Mouse (Mus musculus): Measurements from ENCODE around the gene Phlpp1.

Phlpp1 gene

DNA sequence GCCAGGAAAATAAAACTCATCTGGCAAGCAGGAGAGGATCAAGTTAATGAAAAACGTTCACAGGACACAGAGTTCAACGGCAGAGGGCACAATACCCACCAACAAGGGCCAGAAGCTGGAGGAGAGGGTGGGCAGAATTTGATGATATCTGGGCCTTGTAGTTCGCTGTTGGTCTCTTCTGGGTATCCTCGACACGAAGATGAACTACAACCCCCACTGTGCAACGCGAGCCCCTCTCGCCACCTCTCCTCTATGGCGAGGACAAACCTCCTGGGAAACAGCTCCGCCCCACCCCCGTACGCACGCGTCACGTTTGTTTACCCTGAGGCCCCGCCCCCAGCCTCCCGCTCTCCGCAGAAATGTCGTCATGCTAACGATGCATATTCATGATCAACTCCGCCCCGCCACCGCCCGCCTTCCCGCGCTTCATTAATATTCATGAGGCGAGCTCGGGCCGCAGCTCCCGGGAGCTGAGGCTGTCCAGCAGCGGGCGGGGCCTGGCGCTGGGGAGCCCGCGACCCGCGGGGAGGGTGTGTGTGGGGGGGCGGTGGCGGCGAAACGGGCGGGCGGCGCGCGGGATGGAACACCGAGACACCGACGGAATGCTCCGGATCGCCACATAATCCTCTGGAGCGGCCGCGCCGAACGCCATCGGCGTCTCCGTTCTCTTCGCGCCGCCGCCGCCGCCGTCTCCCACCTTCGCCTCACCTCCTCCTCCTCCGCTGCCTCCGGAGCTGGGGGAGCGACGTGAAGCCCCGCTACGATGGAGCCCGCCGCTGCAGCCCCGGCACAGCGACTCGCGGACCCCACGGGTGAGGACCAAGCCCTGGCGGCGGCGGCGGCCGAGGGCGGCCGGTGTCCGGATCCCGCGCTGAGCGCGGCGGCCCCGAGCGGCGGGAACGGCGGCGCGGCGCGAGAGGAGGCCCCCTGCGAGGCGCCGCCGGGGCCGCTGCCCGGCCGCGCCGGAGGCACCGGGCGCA, at the start of gene Phlpp1:
TSS of gene Phlpp1 (plus strand) at position 512 of the 980 bp plus-strand sequence.
- Histone ChIP-seq H3K27me3 (ENCODE audit: insufficient read depth, low read length) (peaks cover 16% of the 10 kb centered on the region), H3K4me3 (replicated peaks; ENCODE audit: low read length) (peak within 1 kb of the TSS; percentile 89), H3K4me1 (replicated peaks; ENCODE audit: low read depth, low read length) (peaks cover 21% of the 10 kb centered on the region), H3K36me3 (ENCODE audit: insufficient read depth, low read length) (no peaks in the 10 kb centered on the region), H3K9me3 (ENCODE audit: low read length) (no peaks in the 10 kb centered on the region)
- TF ChIP-seq POU5F1 (IDR thresholded peaks at IDR 0.05; ENCODE audit: borderline replicate concordance, low read length) (peak; percentile 66; the same call in 1 of the 2 replicates), CTCF (conservative IDR thresholded peaks at IDR 0.05; ENCODE audit: low read length) (peak; percentile 34), NANOG (IDR thresholded peaks at IDR 0.05; ENCODE audit: borderline replicate concordance, low read length) (no peak)

DNA sequence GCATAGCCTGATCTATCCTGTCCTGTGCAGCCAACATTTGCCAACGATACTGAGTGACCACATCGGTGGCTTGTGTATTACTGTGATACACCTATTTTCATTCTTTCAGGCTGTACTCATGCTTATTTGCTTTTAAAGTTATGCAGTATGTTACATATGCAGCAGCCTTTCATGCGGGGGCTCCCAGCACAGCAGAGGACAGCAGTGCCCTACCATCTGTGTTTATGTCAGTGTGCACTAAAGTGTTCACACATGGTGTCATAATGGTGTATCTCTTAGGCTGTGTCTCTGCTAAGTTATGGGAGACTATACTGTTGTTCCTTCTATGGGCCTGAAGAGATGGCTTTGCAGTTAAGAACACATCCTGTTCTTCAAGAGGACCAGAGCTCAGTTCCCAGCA, 45.0 kb upstream of the Phlpp1 start:
- Histone ChIP-seq H3K4me3 (replicated peaks; ENCODE audit: low read length) (no peak overlapping the region), H3K9me3 (ENCODE audit: low read length) (0 out of 2 replicates have a peak, but pooled peaks cover 4% of the 10 kb centered on the region), H3K36me3 (ENCODE audit: insufficient read depth, low read length) (no peaks in the 10 kb centered on the region), H3K4me1 (replicated peaks; ENCODE audit: low read depth, low read length) (no peaks in the 10 kb centered on the region), H3K27me3 (ENCODE audit: insufficient read depth, low read length) (no peaks in the 10 kb centered on the region)
- TF ChIP-seq POU5F1 (IDR thresholded peaks at IDR 0.05; ENCODE audit: borderline replicate concordance, low read length) (no peak), NANOG (IDR thresholded peaks at IDR 0.05; ENCODE audit: borderline replicate concordance, low read length) (no peak)

DNA sequence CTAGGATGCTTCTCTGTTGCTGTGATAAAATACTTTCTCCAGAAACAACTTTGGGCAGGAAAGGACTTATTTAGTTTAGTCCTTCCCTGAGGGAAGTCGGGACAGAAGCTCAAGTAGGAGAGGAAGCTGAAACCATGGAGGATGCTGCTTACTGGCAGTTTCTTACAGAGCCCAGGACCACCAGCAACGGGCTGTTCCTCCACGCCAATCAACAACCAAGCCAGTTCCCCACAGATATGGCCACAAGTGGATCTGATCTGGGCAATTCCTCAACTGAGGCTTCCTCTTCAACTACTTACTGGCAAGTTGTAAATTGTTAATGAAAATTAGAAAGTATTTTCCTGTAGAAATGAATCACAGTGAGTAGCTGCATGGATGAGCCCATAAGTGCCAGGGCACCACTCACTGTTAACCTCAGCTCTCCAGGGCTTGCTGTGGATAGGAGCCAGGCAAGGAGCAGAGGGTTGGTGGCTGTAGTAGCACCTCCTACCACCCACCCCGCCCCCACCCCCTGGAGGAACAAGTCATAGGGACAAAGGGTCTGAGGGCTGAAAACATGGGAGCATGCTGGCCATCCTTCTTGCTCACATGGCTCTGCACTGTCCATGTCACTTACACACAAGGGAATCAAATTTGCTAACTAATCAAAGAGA, 39.7 kb upstream of the Phlpp1 start:
- no peaks in the 10 kb centered on the region for H3K4me1 ChIP-seq (replicated peaks; ENCODE audit: low read depth, low read length)
- no peak overlapping the region for H3K4me3 ChIP-seq (replicated peaks; ENCODE audit: low read length)
- TF ChIP-seq CTCF (conservative IDR thresholded peaks at IDR 0.05; ENCODE audit: low read length) (no peak), NANOG (IDR thresholded peaks at IDR 0.05; ENCODE audit: borderline replicate concordance, low read length) (no peak), POU5F1 (IDR thresholded peaks at IDR 0.05; ENCODE audit: borderline replicate concordance, low read length) (no peak)
- H3K36me3 ChIP-seq (ENCODE audit: insufficient read depth, low read length) = no peaks in the 10 kb centered on the region
- no peaks in the 10 kb centered on the region for H3K9me3 ChIP-seq (ENCODE audit: low read length)
- H3K27me3 ChIP-seq (ENCODE audit: insufficient read depth, low read length) = no peaks in the 10 kb centered on the region

DNA sequence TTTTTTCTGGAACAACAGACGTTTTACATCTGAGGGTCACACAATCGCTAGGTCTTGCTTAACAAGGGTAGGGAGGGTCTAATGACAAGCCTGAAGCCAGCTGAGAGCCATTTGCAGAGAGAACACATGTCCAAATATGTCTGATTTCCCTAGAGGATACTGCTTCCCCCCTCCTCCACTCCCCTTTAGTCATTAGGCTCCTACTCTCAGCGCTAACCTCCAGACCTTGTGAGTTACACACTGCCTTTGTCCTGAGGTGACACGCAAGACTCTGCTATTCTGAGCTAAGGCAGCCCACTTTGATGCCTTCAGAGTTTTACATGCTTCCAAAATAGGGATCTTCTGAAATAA, 39.2 kb upstream of the Phlpp1 start:
- H3K4me1 ChIP-seq (replicated peaks; ENCODE audit: low read depth, low read length) = no peaks in the 10 kb centered on the region
- no peaks in the 10 kb centered on the region for H3K36me3 ChIP-seq (ENCODE audit: insufficient read depth, low read length)
- TF ChIP-seq NANOG (IDR thresholded peaks at IDR 0.05; ENCODE audit: borderline replicate concordance, low read length) (no peak), CTCF (conservative IDR thresholded peaks at IDR 0.05; ENCODE audit: low read length) (no peak), POU5F1 (IDR thresholded peaks at IDR 0.05; ENCODE audit: borderline replicate concordance, low read length) (no peak)
- no peaks in the 10 kb centered on the region for H3K27me3 ChIP-seq (ENCODE audit: insufficient read depth, low read length)
- H3K4me3 ChIP-seq (replicated peaks; ENCODE audit: low read length) = no peak overlapping the region
- H3K9me3 ChIP-seq (ENCODE audit: low read length) = no peaks in the 10 kb centered on the region

DNA sequence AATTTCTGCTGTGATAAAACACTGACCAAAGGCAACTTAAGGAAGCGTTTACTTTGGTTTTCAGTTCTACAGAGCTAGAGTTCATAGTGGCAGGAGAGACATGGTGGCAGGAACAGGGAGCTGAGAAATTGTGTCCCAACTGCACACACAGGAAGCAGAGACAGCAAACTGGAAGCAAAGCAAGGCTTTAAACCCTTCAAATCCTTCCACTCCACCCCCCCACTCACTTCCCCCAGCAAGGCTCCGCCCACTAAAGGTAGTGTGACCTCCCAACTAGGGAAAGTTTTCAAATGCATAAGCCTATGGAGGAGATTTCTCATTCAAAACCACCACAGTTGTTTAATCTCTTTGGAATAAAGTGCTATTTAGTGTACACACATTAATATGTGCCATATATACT, 32.9 kb upstream of the Phlpp1 start:
- TF ChIP-seq NANOG (IDR thresholded peaks at IDR 0.05; ENCODE audit: borderline replicate concordance, low read length) (no peak), CTCF (conservative IDR thresholded peaks at IDR 0.05; ENCODE audit: low read length) (no peak), POU5F1 (IDR thresholded peaks at IDR 0.05; ENCODE audit: borderline replicate concordance, low read length) (no peak)
- Histone ChIP-seq H3K36me3 (ENCODE audit: insufficient read depth, low read length) (no peaks in the 10 kb centered on the region), H3K4me3 (replicated peaks; ENCODE audit: low read length) (no peak overlapping the region), H3K27me3 (ENCODE audit: insufficient read depth, low read length) (no peaks in the 10 kb centered on the region), H3K9me3 (ENCODE audit: low read length) (peaks cover 10% of the 10 kb centered on the region), H3K4me1 (replicated peaks; ENCODE audit: low read depth, low read length) (no peaks in the 10 kb centered on the region)

DNA sequence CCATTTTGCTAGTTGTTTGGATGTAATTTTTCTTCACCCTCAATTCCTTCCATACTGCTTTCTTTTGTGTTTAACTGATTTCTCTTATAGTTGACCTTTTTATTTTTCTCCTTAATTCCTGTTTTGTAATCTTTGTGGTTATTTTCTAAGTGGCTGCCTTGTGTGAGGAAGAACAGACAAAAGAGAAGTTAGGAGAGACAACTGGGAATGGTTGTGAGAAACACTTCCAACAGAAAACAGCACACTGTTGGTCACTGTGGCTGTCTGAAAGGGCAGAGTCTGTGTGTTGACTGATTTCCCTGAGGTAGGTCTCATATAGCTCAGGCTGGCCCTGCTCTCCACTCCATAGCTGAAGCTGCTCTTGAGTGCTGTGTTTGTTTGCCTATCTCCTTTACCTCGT, 32.4 kb upstream of the Phlpp1 start:
- TF ChIP-seq POU5F1 (IDR thresholded peaks at IDR 0.05; ENCODE audit: borderline replicate concordance, low read length) = no peak
- TF ChIP-seq CTCF (conservative IDR thresholded peaks at IDR 0.05; ENCODE audit: low read length) = no peak
- TF ChIP-seq NANOG (IDR thresholded peaks at IDR 0.05; ENCODE audit: borderline replicate concordance, low read length) = no peak
- H3K27me3 ChIP-seq (ENCODE audit: insufficient read depth, low read length) = no peaks in the 10 kb centered on the region
- H3K9me3 ChIP-seq (ENCODE audit: low read length) = peaks cover 10% of the 10 kb centered on the region
- no peak overlapping the region for H3K4me3 ChIP-seq (replicated peaks; ENCODE audit: low read length)
- no peaks in the 10 kb centered on the region for H3K36me3 ChIP-seq (ENCODE audit: insufficient read depth, low read length)
- no peaks in the 10 kb centered on the region for H3K4me1 ChIP-seq (replicated peaks; ENCODE audit: low read depth, low read length)

DNA sequence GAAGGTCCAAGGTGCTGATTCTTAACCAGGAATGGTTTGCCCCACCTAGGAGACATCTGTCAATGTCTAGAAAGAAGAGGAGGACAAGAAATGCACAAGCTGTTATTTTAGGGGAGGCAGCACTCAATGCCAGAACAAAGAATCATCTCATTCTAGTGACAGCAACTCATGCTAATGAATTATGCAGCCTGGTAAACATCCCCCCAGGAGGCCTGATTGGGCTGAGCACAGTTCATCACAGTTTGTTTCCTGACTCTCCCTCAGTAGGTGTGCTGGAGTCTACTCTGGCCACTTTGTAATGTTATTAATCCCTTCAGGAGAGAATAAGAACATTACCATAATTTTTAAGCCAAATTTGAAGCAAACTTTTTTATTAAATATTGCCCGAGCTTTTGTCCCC, 29.5 kb upstream of the Phlpp1 start:
- H3K36me3 ChIP-seq (ENCODE audit: insufficient read depth, low read length) = no peaks in the 10 kb centered on the region
- H3K4me1 ChIP-seq (replicated peaks; ENCODE audit: low read depth, low read length) = no peaks in the 10 kb centered on the region
- no peak for TF ChIP-seq CTCF (conservative IDR thresholded peaks at IDR 0.05; ENCODE audit: low read length)
- TF ChIP-seq POU5F1 (IDR thresholded peaks at IDR 0.05; ENCODE audit: borderline replicate concordance, low read length) = no peak
- no peak for TF ChIP-seq NANOG (IDR thresholded peaks at IDR 0.05; ENCODE audit: borderline replicate concordance, low read length)

DNA sequence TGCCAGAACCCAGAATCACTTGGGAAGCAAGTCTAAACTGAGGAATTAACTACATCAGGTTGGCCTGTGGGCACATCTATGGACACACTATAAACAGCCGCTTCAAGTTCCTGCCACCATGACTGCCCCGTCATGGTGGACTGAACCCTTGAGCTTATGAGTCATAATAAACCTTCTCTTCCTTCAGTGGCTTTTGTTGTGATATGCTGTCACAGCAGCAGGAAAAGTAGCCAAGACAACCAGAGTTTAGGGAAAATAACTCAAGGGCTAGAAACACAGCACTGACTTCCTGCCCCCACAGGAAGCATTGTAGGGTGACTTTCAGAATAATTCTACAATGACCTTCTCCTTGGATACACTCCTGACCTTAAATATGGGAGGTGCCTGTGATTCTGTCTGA, 27.0 kb upstream of the Phlpp1 start:
- no peaks in the 10 kb centered on the region for H3K4me1 ChIP-seq (replicated peaks; ENCODE audit: low read depth, low read length)
- TF ChIP-seq CTCF (conservative IDR thresholded peaks at IDR 0.05; ENCODE audit: low read length) (no peak), POU5F1 (IDR thresholded peaks at IDR 0.05; ENCODE audit: borderline replicate concordance, low read length) (no peak), NANOG (IDR thresholded peaks at IDR 0.05; ENCODE audit: borderline replicate concordance, low read length) (no peak)
- H3K4me3 ChIP-seq (replicated peaks; ENCODE audit: low read length) = no peak overlapping the region

More for the DNA sequence above, 29.5 kb upstream of the Phlpp1 start:
- Histone ChIP-seq H3K9me3 (ENCODE audit: low read length) (peaks cover 10% of the 10 kb centered on the region), H3K27me3 (ENCODE audit: insufficient read depth, low read length) (no peaks in the 10 kb centered on the region), H3K4me3 (replicated peaks; ENCODE audit: low read length) (no peak overlapping the region)

More for the DNA sequence above, 27.0 kb upstream of the Phlpp1 start:
- Histone ChIP-seq H3K36me3 (ENCODE audit: insufficient read depth, low read length) (no peaks in the 10 kb centered on the region), H3K9me3 (ENCODE audit: low read length) (peaks cover 10% of the 10 kb centered on the region), H3K27me3 (ENCODE audit: insufficient read depth, low read length) (no peaks in the 10 kb centered on the region)

All from E14TG2a.4 (cell line).